Mouse (Mus musculus): ENCODE results near the gene Pla2g2f. TPM values are rescaled to one million over a fixed set of nuclear protein-coding genes. Genes with fewer than 3 reads are reported as not detected.

Pla2g2f gene
- polyA plus RNA-seq, 1 experiment from 2014 or later, result not detected

DNA sequence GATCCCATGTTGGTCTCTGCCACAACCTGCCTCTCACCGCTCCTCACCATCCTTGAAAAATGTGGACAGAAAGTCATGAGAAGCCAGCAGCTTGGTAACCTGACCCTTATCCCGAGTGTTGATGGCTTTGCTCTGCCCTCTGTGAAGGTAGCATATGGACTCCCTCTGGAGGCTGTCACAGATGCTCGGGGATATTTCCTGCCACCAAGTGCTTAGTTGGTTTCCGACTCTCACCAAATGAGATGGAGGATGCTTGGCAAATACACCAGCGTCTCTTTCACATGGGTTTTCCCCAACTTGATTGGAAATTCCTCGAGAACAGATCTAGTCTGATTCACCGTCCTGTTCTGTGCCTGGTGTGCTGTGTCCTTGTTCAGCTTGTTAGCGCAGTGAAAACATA, 44.8 kb downstream of the Pla2g2f start:
- DNase-seq, result no peak
- 62% methylated on average over 8 of the region's 8 CpGs for WGBS (ENCODE audit: insufficient replicate concordance)
- H3K9me3 ChIP-seq (replicated peaks), result no peaks in the 10 kb centered on the region
- H3K4me1 ChIP-seq (replicated peaks), result no peaks in the 10 kb centered on the region
- H3K27me3 ChIP-seq, result no peaks in the 10 kb centered on the region
- H3K36me3 ChIP-seq, result no peaks in the 10 kb centered on the region
- ATAC-seq (ENCODE audit: low read depth), result no peak
- H3K9ac ChIP-seq, result no peak overlapping the region
- no peak overlapping the region for H3K4me2 ChIP-seq
- H3K27ac ChIP-seq, result no peak overlapping the region
- no peak overlapping the region for H3K4me3 ChIP-seq (replicated peaks)

DNA sequence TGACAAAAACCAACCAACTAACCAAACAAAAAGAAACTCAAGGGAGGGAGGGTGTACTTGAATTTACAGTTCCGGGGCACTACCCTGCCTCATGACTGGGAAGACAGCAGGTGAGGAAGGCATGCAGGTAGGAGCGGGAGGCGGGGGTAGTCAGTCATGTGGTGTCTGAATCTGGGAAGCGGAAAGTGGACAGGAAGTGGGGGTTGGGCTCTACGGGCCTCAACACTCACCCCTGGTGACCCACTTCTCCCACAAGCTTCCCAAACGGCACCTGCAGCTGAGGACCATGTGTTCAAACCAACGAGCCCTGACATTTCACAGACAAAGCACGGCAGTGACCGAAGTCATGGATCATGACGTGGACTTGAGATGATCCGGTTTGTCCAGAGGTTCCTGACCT, 45.3 kb downstream of the Pla2g2f start:
- H3K27me3 ChIP-seq, result no peaks in the 10 kb centered on the region
- no peak for DNase-seq
- no peaks in the 10 kb centered on the region for H3K36me3 ChIP-seq
- no peak overlapping the region for H3K4me3 ChIP-seq (replicated peaks)
- H3K9ac ChIP-seq, result no peak overlapping the region
- ATAC-seq (ENCODE audit: low read depth), result no peak
- no peak overlapping the region for H3K27ac ChIP-seq
- 62% methylated on average over 11 of the region's 11 CpGs for WGBS (ENCODE audit: insufficient replicate concordance)
- H3K4me2 ChIP-seq, result no peak overlapping the region
- H3K4me1 ChIP-seq (replicated peaks), result no peaks in the 10 kb centered on the region
- H3K9me3 ChIP-seq (replicated peaks), result no peaks in the 10 kb centered on the region

DNA sequence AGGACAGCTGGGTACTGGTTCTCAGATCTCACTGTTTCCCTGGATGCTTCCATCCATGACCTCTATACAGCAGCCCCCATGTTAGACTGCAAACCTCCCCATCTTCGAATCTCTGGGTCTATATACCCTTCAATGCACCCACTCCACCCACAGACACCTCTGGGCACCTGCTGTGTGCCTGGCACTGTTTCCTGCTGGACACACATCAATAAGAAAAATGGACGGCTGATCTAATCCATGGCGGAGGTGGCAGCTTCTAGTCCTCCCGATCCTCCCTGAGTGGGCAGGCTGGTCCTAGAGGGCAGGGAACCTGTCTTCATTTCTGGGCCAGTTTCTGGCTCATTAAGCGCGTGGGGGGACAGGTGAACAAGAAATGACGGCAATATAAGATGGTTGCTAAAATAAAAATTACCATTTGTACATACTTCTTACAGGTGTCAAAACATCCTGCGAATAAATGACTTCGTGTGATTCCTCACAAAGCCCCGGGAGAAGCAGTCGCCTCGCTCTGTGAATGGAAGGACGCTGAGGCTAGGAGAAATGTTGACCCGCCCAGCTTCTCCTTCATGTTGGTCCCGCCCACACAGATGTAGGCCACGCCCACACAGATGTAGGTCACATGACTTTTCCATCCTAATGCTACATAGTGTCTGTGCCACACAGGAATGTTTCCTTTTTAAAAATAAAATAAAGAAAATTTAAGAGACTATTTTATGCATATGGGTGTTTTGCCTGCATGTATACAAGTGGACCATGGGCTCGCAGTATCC, 46.2 kb downstream of the Pla2g2f start:
- no peaks in the 10 kb centered on the region for H3K27me3 ChIP-seq
- ATAC-seq (ENCODE audit: low read depth), result no peak
- no peak overlapping the region for H3K4me2 ChIP-seq
- no peak for DNase-seq
- no peaks in the 10 kb centered on the region for H3K36me3 ChIP-seq
- H3K4me3 ChIP-seq (replicated peaks), result no peak overlapping the region
- H3K27ac ChIP-seq, result no peak overlapping the region
- no peaks in the 10 kb centered on the region for H3K9me3 ChIP-seq (replicated peaks)
- no peaks in the 10 kb centered on the region for H3K4me1 ChIP-seq (replicated peaks)
- H3K9ac ChIP-seq, result no peak overlapping the region
- 52% methylated on average over 17 of the region's 17 CpGs for WGBS (ENCODE audit: insufficient replicate concordance)

DNA sequence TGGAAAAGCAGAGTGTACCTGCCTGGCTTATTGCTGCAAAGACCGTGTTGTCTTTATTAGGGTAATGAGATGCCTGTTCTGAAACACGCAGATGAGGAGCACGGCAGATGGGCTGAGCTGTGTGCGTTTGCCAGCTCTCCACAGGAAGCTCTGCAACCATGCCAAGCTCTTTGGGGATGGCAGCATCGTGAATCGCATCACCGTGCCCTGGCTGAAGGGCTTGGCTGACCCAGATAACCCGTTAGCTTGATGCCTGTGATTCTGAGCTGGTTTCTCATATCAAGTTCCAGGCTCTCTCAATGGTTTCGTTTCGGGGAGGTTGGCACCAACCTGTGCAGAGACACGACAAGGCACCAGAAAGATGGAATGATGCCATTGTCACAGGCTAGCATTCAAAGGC, 46.8 kb downstream of the Pla2g2f start:
- Histone ChIP-seq H3K27me3 (no peaks in the 10 kb centered on the region), H3K4me2 (no peak overlapping the region), H3K4me1 (replicated peaks) (no peaks in the 10 kb centered on the region), H3K9me3 (replicated peaks) (no peaks in the 10 kb centered on the region), H3K4me3 (replicated peaks) (no peak overlapping the region), H3K36me3 (no peaks in the 10 kb centered on the region), H3K27ac (no peak overlapping the region), H3K9ac (no peak overlapping the region)
- 72% methylated on average over 11 of the region's 11 CpGs for WGBS (ENCODE audit: insufficient replicate concordance)
- ATAC-seq (ENCODE audit: low read depth), result no peak
- DNase-seq, result no peak

DNA sequence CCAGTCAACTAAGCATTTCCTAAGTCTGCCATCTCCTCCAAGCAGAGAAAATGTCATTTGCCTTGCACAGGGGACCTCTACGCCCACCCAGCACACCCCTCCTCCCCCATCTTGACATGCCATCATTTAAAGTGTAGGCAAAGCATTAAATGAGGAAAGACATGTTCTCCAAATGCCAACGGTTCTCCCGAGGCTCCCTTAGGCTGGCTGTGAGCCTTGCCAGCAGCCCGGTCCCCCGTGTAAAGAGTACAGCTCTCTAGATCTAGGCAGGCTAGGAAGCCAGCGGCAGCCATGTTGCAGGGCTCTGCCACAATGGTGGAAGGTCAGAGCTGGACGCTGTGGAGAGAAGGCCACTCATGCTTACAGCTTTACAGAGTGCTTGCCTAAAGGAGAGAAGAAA, 47.5 kb downstream of the Pla2g2f start:
- no peaks in the 10 kb centered on the region for H3K36me3 ChIP-seq
- DNase-seq (no peak), ATAC-seq (ENCODE audit: low read depth) (no peak)
- H3K9me3 ChIP-seq (replicated peaks), result no peaks in the 10 kb centered on the region
- H3K4me2 ChIP-seq, result no peak overlapping the region
- H3K4me1 ChIP-seq (replicated peaks), result no peaks in the 10 kb centered on the region
- H3K27me3 ChIP-seq, result no peaks in the 10 kb centered on the region
- WGBS (ENCODE audit: insufficient replicate concordance), result 63% methylated on average over 7 of the region's 7 CpGs
- H3K27ac ChIP-seq, result no peak overlapping the region
- H3K9ac ChIP-seq, result no peak overlapping the region
- H3K4me3 ChIP-seq (replicated peaks), result no peak overlapping the region

DNA sequence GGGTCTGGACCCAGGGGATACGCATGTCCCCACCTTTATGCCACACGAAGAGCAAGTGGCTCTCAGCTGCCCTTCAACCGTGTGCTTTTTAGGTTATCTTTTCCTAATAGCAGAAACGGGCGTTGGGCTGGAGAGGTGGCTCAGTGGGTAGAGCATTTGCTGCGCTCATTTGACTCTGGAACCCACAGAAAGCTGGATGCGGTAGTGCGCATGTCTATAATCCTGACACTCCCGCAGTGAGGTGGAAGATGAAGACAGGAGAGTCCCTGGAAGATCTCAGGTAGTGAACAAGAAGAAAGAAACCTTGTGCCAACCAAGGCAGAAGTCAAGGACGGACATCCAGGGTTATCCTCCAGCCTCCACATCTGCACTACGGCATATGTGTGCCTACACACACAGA, 48.2 kb downstream of the Pla2g2f start:
- DNase-seq (no peak), ATAC-seq (ENCODE audit: low read depth) (no peak)
- no peak overlapping the region for H3K27ac ChIP-seq
- H3K27me3 ChIP-seq, result no peaks in the 10 kb centered on the region
- no peak overlapping the region for H3K4me3 ChIP-seq (replicated peaks)
- no peaks in the 10 kb centered on the region for H3K4me1 ChIP-seq (replicated peaks)
- H3K9me3 ChIP-seq (replicated peaks), result no peaks in the 10 kb centered on the region
- no peak overlapping the region for H3K4me2 ChIP-seq
- no peak overlapping the region for H3K9ac ChIP-seq
- H3K36me3 ChIP-seq, result no peaks in the 10 kb centered on the region
- 64% methylated on average over 11 of the region's 11 CpGs for WGBS (ENCODE audit: insufficient replicate concordance)

DNA sequence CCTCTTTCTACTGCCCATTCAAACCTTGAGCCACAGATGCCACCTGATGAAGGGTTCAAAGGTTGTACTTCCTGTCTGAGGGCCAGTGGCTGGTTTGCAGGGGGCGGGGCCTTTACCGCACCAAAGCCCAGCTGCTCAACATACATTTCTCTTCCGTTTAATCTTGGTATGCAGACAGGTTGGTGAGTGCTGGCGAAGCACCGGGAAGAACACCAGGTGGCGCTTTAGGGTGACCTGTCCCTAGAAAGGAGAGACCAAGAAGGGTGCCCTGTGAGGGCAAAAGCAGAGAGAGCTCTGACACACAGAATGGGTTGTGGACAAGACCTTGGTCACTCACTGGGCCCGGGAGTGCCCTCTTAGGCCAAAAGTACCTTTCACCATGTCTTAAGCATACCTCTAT, 48.8 kb downstream of the Pla2g2f start:
- no peaks in the 10 kb centered on the region for H3K4me1 ChIP-seq (replicated peaks)
- no peaks in the 10 kb centered on the region for H3K27me3 ChIP-seq
- ATAC-seq (ENCODE audit: low read depth) (no peak), DNase-seq (no peak)
- no peak overlapping the region for H3K4me2 ChIP-seq
- no peaks in the 10 kb centered on the region for H3K9me3 ChIP-seq (replicated peaks)
- no peak overlapping the region for H3K9ac ChIP-seq
- WGBS (ENCODE audit: insufficient replicate concordance), result 8% methylated on average over 7 of the region's 7 CpGs
- no peaks in the 10 kb centered on the region for H3K36me3 ChIP-seq
- no peak overlapping the region for H3K4me3 ChIP-seq (replicated peaks)
- H3K27ac ChIP-seq, result no peak overlapping the region

DNA sequence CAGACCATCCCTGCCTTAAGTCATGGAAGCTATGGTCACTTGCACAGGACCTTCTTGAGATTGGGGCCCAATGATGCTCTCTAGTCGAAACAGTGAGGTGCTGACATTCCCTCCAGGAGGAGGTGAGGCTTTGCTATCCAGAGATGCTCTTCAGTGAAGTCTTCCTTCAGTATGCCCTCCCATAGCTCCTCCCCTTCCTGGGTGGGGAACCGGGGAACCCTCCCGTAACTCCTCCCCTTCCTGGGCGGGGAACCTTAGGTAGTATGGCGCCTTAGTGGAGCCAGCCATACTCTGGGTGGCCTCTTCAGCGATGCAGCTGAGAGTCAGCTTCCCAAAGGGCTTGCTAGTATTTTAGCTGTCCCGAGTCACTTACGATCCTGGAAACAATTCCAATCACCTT, 50.8 kb downstream of the Pla2g2f start:
- Histone ChIP-seq H3K36me3 (no peaks in the 10 kb centered on the region), H3K9ac (no peak overlapping the region), H3K4me3 (replicated peaks) (no peak overlapping the region), H3K4me2 (no peak overlapping the region), H3K4me1 (replicated peaks) (no peaks in the 10 kb centered on the region), H3K27me3 (no peaks in the 10 kb centered on the region), H3K27ac (no peak overlapping the region), H3K9me3 (replicated peaks) (no peaks in the 10 kb centered on the region)
- no peak for DNase-seq
- 79% methylated on average over 8 of the region's 8 CpGs for WGBS (ENCODE audit: insufficient replicate concordance)
- ATAC-seq (ENCODE audit: low read depth), result no peak

DNA sequence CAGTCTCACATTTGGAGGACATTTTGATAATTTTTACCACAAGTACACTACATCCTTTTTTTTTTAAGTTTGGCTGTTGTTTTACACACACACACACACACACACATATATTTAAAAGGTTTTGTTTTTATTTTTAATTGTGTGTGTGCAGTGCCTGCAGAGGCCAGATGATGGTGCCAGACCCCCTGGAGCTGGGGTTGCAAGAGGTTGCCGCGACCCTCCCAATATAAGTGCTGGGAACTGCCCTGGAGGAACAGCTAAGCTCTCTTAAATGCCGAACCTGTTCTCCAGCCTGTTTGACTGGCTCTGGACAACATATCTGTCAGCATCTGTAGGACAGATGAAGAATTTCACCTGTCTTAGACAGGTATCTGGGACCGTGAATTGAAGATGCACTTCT, 53.3 kb downstream of the Pla2g2f start:
- 65% methylated on average over 4 of the region's 4 CpGs for WGBS (ENCODE audit: insufficient replicate concordance)
- Histone ChIP-seq H3K36me3 (no peaks in the 10 kb centered on the region), H3K27ac (no peak overlapping the region), H3K27me3 (no peaks in the 10 kb centered on the region), H3K4me1 (replicated peaks) (no peaks in the 10 kb centered on the region), H3K4me3 (replicated peaks) (no peak overlapping the region), H3K9me3 (replicated peaks) (no peaks in the 10 kb centered on the region), H3K9ac (no peak overlapping the region), H3K4me2 (no peak overlapping the region)
- ATAC-seq (ENCODE audit: low read depth) (no peak), DNase-seq (no peak)

DNA sequence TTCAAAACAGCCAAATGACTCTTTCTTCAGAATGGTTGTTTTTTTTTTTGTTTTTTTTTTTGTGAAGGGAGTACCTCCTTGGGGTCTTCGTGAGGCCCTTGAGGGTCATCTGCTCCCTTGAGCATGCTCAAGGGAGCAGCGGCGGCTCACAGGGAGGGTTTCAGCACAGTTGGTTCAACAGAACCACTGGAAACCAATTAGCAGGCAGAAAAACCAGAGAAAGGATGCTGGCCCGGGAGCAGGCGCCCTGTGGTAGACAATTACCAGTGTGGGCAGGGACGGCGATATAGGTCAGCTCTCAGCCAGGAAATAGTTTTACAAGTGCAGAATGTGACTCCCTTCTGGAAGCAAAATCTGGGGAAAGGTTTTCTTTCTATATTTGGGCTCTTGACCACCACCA, 53.8 kb downstream of the Pla2g2f start:
- H3K4me1 ChIP-seq (replicated peaks), result no peaks in the 10 kb centered on the region
- no peaks in the 10 kb centered on the region for H3K27me3 ChIP-seq
- H3K36me3 ChIP-seq, result no peaks in the 10 kb centered on the region
- DNase-seq (no peak), ATAC-seq (ENCODE audit: low read depth) (no peak)
- H3K4me2 ChIP-seq, result no peak overlapping the region
- H3K4me3 ChIP-seq (replicated peaks), result no peak overlapping the region
- no peak overlapping the region for H3K27ac ChIP-seq
- WGBS (ENCODE audit: insufficient replicate concordance), result 45% methylated on average over 7 of the region's 7 CpGs
- no peak overlapping the region for H3K9ac ChIP-seq
- H3K9me3 ChIP-seq (replicated peaks), result no peaks in the 10 kb centered on the region

DNA sequence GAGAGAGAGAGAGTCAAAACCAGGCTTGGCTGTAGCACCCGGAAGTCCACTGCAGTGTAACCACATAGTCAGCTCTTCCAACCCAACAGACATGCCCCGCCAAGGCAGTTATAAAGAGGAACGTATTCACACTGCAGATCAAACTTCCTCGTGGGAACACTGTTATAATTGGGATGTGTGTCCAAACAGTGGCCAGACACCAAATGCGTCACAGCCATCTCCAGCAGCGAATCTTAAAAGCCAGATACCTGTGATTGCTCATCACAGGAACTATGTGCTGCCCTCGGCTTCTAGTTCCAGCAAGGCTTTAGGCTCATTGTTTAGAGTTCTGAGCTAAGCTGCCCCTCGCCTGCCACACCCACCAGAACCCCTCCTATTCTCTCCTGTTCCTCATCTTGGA, 54.9 kb downstream of the Pla2g2f start:
- H3K27ac ChIP-seq, result no peak overlapping the region
- no peaks in the 10 kb centered on the region for H3K27me3 ChIP-seq
- no peak overlapping the region for H3K4me3 ChIP-seq (replicated peaks)
- no peaks in the 10 kb centered on the region for H3K36me3 ChIP-seq
- ATAC-seq (ENCODE audit: low read depth) (no peak), DNase-seq (no peak)
- H3K9ac ChIP-seq, result no peak overlapping the region
- no peak overlapping the region for H3K4me2 ChIP-seq
- 52% methylated on average over 8 of the region's 8 CpGs for WGBS (ENCODE audit: insufficient replicate concordance)
- no peaks in the 10 kb centered on the region for H3K9me3 ChIP-seq (replicated peaks)
- H3K4me1 ChIP-seq (replicated peaks), result no peaks in the 10 kb centered on the region

DNA sequence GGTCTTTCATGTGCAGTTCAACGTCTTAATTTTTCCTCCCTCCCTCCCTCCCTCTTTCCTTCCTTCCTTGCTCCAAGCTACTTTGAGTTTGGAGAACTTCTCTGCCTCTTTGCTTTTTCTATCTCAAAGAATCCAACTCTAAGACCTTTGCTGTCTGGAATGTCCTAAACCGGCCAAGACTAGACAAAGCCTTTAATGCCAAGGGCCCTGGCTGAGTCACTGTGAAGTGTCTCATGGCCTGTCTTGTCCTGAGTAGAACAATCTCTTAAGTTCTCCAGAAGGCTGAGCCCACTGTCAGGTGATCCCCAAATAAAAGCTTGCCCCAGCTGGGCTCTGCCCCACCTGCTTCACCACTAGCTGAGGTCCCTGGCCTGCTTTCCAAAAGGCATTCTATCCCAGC, 55.4 kb downstream of the Pla2g2f start:
- no peak overlapping the region for H3K27ac ChIP-seq
- no peak for ATAC-seq (ENCODE audit: low read depth)
- H3K4me2 ChIP-seq, result no peak overlapping the region
- no peaks in the 10 kb centered on the region for H3K36me3 ChIP-seq
- no peaks in the 10 kb centered on the region for H3K9me3 ChIP-seq (replicated peaks)
- no peaks in the 10 kb centered on the region for H3K27me3 ChIP-seq
- no peak for DNase-seq
- no peak overlapping the region for H3K9ac ChIP-seq
- no peak overlapping the region for H3K4me3 ChIP-seq (replicated peaks)
- H3K4me1 ChIP-seq (replicated peaks), result no peaks in the 10 kb centered on the region
- WGBS (ENCODE audit: insufficient replicate concordance), result 67% methylated on average over 2 of the region's 2 CpGs

Data from liver, embryonic 13.5 days (tissue).